Mouse (Mus musculus) limb, embryonic 13.5 days (tissue): ENCODE measurements around the gene Gm20547. TPM values are rescaled to one million over a fixed set of nuclear protein-coding genes. Genes with fewer than 3 reads are reported as not detected.
"Not testable (repeated sequence)": the region's sequence is repeated elsewhere in the genome, so short reads cannot be mapped to it uniquely, and the experiment has no call there.

ENCODE experiments used
- ATAC-seq: fragments of 200-750 bp; cut with Nextera tagmentation; 2 replicates; pipeline ENCODE4 v1.8.0; 2017; ENCODE audit warnings: low read depth, moderate number of reproducible peaks, moderate TSS enrichment; ENCODE audit not compliant: low FRiP score
- H3K27ac ChIP-seq: fragments of 300-500 bp; sonication (generic); 2 replicates; pipeline ENCODE4 v1.5.1; 2015; ENCODE audit warnings: inconsistent platforms, mild to moderate bottlenecking, moderate library complexity
- H3K27me3 ChIP-seq: fragments of 300-500 bp; sonication (generic); 2 replicates; pipeline ENCODE4 v1.6.1; 2015; ENCODE audit warnings: mild to moderate bottlenecking, inconsistent platforms
- H3K36me3 ChIP-seq: fragments of 300-500 bp; sonication (generic); 2 replicates; pipeline ENCODE4 v1.6.1; 2015; ENCODE audit warnings: inconsistent platforms, mild to moderate bottlenecking, moderate library complexity
- H3K4me1 ChIP-seq: fragments of 300-500 bp; sonication (generic); 2 replicates; pipeline ENCODE4 v1.6.1; 2015; ENCODE audit warnings: inconsistent platforms
- H3K4me2 ChIP-seq: fragments of 300-500 bp; sonication (generic); replicated peaks from 2 replicates; pipeline ENCODE4 v1.6.1; 2015; ENCODE audit warnings: inconsistent platforms, mild to moderate bottlenecking, moderate library complexity
- H3K4me3 ChIP-seq: fragments of 300-500 bp; sonication (generic); 2 replicates; pipeline ENCODE4 v1.5.1; 2015; ENCODE audit warnings: moderate library complexity, mild to moderate bottlenecking, inconsistent platforms
- H3K9ac ChIP-seq: fragments of 300-500 bp; sonication (generic); 2 replicates; pipeline ENCODE4 v1.6.1; 2015; ENCODE audit warnings: mild to moderate bottlenecking, inconsistent platforms
- H3K9me3 ChIP-seq: fragments of 300-500 bp; sonication (generic); 2 replicates; pipeline ENCODE4 v1.6.1; 2016; ENCODE audit warnings: inconsistent platforms
- WGBS: fragments of 180-500 bp; shearing (Covaris S2); methylation state at CpG from one replicate; pipeline ENCODE4 v1.1.7; 2015; 5-methylcytosine and 5-hydroxymethylcytosine counted together
- microRNA-seq: library from miRNA; unstranded; fragments of <30 nt; microRNA quantifications from one replicate; pipeline ENCODE4, GENCODE M21; 2016
- polyA plus RNA-seq: library from polyadenylated mRNA; unstranded; fragments of >200 nt; fragmentation: Nextera tagmentation; extraction: Ambion mirVana; gene quantifications from 2 replicates; pipeline ENCODE4 v1.2.1, GENCODE M21; 2015

The Gm20547 gene
- polyA plus RNA-seq, 1 experiment from 2014 or later: not detected

DNA sequence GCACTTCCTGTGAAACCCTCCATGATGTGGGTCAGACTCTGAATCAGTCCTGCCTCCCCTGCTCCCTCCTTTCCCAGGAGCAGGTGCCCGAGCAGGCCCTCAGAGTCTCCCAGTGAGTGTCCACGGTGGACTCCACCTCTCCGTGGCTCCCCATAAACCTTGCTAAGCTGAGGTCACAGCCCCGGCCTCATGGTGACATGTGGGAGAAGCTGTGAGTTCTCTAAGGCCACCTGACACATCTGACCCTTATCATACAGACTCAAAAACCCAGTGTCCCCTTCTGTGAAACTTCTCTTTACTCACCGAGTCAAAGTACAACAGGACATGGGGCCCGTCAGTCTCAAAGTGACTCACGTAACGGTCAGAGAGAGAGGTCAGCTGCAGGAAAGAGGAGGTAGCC lies 71.0 kb downstream of the Gm20547 start:
- 79% methylated on average over 8 of the region's 8 CpGs for WGBS

DNA sequence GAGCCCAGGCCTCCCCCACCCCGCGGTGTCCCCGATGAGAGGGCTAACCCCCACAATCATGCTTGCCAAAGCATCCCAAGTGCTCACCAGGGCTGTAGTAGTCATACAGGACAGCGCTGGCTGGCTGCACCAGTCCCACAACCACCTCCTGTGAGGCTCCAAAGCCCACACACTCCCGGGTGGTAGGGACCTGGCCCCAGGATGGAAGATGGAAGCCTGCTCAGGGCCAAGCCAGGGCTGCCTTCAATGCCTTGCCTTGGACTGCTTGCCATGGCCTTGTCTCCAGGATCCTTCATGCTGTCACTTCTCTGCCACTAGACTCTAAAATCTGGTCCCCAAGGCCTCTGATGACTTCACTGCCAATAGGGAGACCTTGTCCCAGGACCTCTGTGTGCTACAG lies 71.4 kb downstream of the Gm20547 start:
- not testable (repeated sequence) for H3K4me1 ChIP-seq, H3K27me3 ChIP-seq, H3K9ac ChIP-seq, H3K4me2 ChIP-seq, H3K9me3 ChIP-seq, H3K27ac ChIP-seq, H3K36me3 ChIP-seq, ATAC-seq, H3K4me3 ChIP-seq
- 84% methylated on average over 5 of the region's 5 CpGs for WGBS

More for the DNA sequence above, 71.0 kb downstream of the Gm20547 start:
- H3K4me1 ChIP-seq, H3K4me2 ChIP-seq, H3K4me3 ChIP-seq, H3K36me3 ChIP-seq, H3K9ac ChIP-seq, H3K27me3 ChIP-seq, ATAC-seq, H3K9me3 ChIP-seq, H3K27ac ChIP-seq: not testable (repeated sequence)

DNA sequence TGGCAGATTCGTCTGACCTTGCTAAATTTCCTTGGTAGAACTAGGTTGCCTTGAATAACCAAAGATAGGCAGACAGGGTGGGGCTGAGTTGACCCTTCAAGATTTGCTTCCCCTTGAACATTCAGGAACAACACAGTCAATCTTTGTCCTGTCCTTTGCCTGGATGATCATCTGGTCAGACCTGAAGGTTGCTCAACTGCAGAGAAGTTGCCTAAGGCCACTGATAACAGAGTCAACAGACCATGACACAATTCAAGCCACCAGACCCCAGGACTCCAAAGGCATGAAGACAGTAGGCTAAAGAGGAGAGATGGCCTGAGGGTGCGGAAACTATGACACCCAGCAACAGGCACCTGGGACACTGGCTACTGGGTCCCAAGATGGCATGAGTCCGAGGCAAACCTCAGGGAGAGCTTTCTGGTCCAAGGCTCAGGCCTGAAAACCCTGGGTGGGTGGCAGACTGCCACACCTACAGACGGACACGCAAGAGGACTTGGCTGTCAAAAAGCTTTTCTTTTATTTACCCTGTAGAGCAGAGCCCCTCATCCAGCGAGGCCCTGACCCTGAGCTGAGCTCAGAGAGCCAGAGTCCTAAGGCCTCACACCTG lies 73.1 kb downstream of the Gm20547 start:
- H3K4me2 ChIP-seq: no peak overlapping the region
- H3K4me1 ChIP-seq: no peaks in the 10 kb centered on the region
- no peak overlapping the region for H3K9ac ChIP-seq
- WGBS: 84% methylated on average over 6 of the region's 6 CpGs
- no peak overlapping the region for H3K4me3 ChIP-seq
- H3K9me3 ChIP-seq: peaks cover 6% of the 10 kb centered on the region
- H3K27ac ChIP-seq: no peak overlapping the region
- no peaks in the 10 kb centered on the region for H3K27me3 ChIP-seq
- no peaks in the 10 kb centered on the region for H3K36me3 ChIP-seq
- ATAC-seq: no peak

DNA sequence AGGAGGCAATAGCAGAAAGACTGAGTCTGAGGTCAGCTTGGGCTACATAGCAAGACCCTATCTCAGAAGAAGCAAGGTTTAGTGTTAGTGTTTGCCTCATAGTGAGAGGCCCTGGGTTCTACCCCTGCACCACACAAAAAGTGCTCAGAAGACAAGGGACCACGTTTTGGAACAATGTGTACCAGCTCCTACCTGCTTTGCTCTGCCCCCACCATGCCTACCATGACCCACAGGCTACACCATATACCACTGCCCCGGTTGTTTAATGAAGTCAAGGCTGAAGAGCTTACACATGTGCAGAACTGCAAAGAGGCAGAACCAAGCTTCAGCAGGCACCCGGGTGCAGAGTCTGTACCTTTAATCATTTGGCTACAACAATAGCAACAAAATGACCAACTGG lies 74.7 kb downstream of the Gm20547 start:
- WGBS: 66% methylated on average over 3 of the region's 3 CpGs
- H3K9ac ChIP-seq: no peak overlapping the region
- H3K9me3 ChIP-seq: peaks cover 6% of the 10 kb centered on the region
- H3K27ac ChIP-seq: no peak overlapping the region
- no peaks in the 10 kb centered on the region for H3K27me3 ChIP-seq
- no peak for ATAC-seq
- H3K36me3 ChIP-seq: no peaks in the 10 kb centered on the region
- no peak overlapping the region for H3K4me2 ChIP-seq
- no peaks in the 10 kb centered on the region for H3K4me1 ChIP-seq
- no peak overlapping the region for H3K4me3 ChIP-seq

Small RNA genes within 50 kb of the gene (microRNA-seq; reads per million reads assigned to microRNA genes)
- gene Mir6970 (not detected), gene Mir6971 (0.70 reads per million), gene Mir6972 (not detected)

Other genes starting within 250 kb of the Gm20547 start
- 16.5 and 18.8 TPM in 2 replicates for gene Fkbpl, start 237.3 kb downstream of the Gm20547 start, polyA plus RNA-seq
- 97.6 and 99.6 TPM in 2 replicates for gene Atf6b, start 234.9 kb downstream of the Gm20547 start, polyA plus RNA-seq
- 0.09 TPM in 2 replicates for gene Tnxb, start 211.5 kb downstream of the Gm20547 start, polyA plus RNA-seq
- gene C4b, start 138.2 kb downstream of the Gm20547 start, polyA plus RNA-seq: 0.06 and 0.17 TPM in 2 replicates
- 0.18 TPM in 1 of 2 replicates, not detected in the other for gene Cyp21a1, start 77.5 kb downstream of the Gm20547 start, polyA plus RNA-seq
- gene Stk19, start 45.1 kb downstream of the Gm20547 start, polyA plus RNA-seq: 28.2 and 28.7 TPM in 2 replicates
- 62.8 and 74.3 TPM in 2 replicates for gene Dxo, start 45.0 kb downstream of the Gm20547 start, polyA plus RNA-seq
- gene Skiv2l, start 31.8 kb downstream of the Gm20547 start, polyA plus RNA-seq: 54.0 and 55.2 TPM in 2 replicates
- gene Nelfe, start 31.7 kb downstream of the Gm20547 start, polyA plus RNA-seq: 114 and 126 TPM in 2 replicates
- 1.9 and 2.0 TPM in 2 replicates for gene Cfb, start 19.5 kb downstream of the Gm20547 start, polyA plus RNA-seq
- gene Zbtb12, start 2.6 kb downstream of the Gm20547 start, polyA plus RNA-seq: 5.4 TPM in 2 replicates
- 1.6 and 2.4 TPM in 2 replicates for gene C2, start 16.2 kb upstream of the Gm20547 start, polyA plus RNA-seq
- 97.0 and 103 TPM in 2 replicates for gene Ehmt2, start 16.4 kb upstream of the Gm20547 start, polyA plus RNA-seq
- 0.14 TPM in 1 of 2 replicates, not detected in the other for gene Slc44a4, start 32.4 kb upstream of the Gm20547 start, polyA plus RNA-seq
- gene Neu1, start 49.2 kb upstream of the Gm20547 start, polyA plus RNA-seq: 20.0 and 21.0 TPM in 2 replicates
- gene Hspa1b, start 77.2 kb upstream of the Gm20547 start, polyA plus RNA-seq: 0.32 and 0.43 TPM in 2 replicates
- not detected in 2 replicates for gene Gm20481, start 87.9 kb upstream of the Gm20547 start, polyA plus RNA-seq
- gene Hspa1a, start 90.1 kb upstream of the Gm20547 start, polyA plus RNA-seq: 3.7 and 4.4 TPM in 2 replicates
- 0.49 and 0.81 TPM in 2 replicates for gene Hspa1l, start 90.7 kb upstream of the Gm20547 start, polyA plus RNA-seq
- gene Lsm2, start 99.8 kb upstream of the Gm20547 start, polyA plus RNA-seq: 196 and 200 TPM in 2 replicates
- 102 and 110 TPM in 2 replicates for gene Vars, start 118.9 kb upstream of the Gm20547 start, polyA plus RNA-seq
- gene Vwa7, start 134.5 kb upstream of the Gm20547 start, polyA plus RNA-seq: 0.17 TPM in 2 replicates
- gene Sapcd1, start 146.0 kb upstream of the Gm20547 start, polyA plus RNA-seq: 7.2 and 8.2 TPM in 2 replicates
- gene Msh5, start 164.7 kb upstream of the Gm20547 start, polyA plus RNA-seq: 2.6 and 4.6 TPM in 2 replicates
- gene Clic1, start 167.9 kb upstream of the Gm20547 start, polyA plus RNA-seq: 247 and 266 TPM in 2 replicates
- gene Ddah2, start 177.0 kb upstream of the Gm20547 start, polyA plus RNA-seq: 423 and 428 TPM in 2 replicates
- 0.15 TPM in 1 of 2 replicates, not detected in the other for gene Ly6g6c, start 183.3 kb upstream of the Gm20547 start, polyA plus RNA-seq
- 0.29 and 0.71 TPM in 2 replicates for gene Mpig6b, start 184.1 kb upstream of the Gm20547 start, polyA plus RNA-seq
- gene Ly6g6e, start 194.9 kb upstream of the Gm20547 start, polyA plus RNA-seq: 2.0 and 3.4 TPM in 2 replicates
- 0.57 and 0.65 TPM in 2 replicates for gene Ly6g6d, start 196.0 kb upstream of the Gm20547 start, polyA plus RNA-seq
- gene Ly6g6f, start 203.6 kb upstream of the Gm20547 start, polyA plus RNA-seq: 0.17 and 0.28 TPM in 2 replicates
- gene Abhd16a, start 207.2 kb upstream of the Gm20547 start, polyA plus RNA-seq: 93.1 and 94.9 TPM in 2 replicates
- not detected in 2 replicates for gene Ly6g5c, start 226.2 kb upstream of the Gm20547 start, polyA plus RNA-seq
- gene Ly6g5b, start 233.4 kb upstream of the Gm20547 start, polyA plus RNA-seq: 0.91 and 1.1 TPM in 2 replicates
- 21.3 and 21.9 TPM in 2 replicates for gene Gpank1, start 239.4 kb upstream of the Gm20547 start, polyA plus RNA-seq
- gene Csnk2b, start 240.0 kb upstream of the Gm20547 start, polyA plus RNA-seq: 279 and 284 TPM in 2 replicates
- gene D17H6S53E, start 244.3 kb upstream of the Gm20547 start, polyA plus RNA-seq: 11.7 and 13.4 TPM in 2 replicates